Mouse (Mus musculus): ENCODE data around the gene Asxl1. TPM values are rescaled to one million over a fixed set of nuclear protein-coding genes. Genes with fewer than 3 reads are reported as not detected.

The Asxl1 gene
- polyA plus RNA-seq, 1 experiment, result 6.2 TPM

DNA sequence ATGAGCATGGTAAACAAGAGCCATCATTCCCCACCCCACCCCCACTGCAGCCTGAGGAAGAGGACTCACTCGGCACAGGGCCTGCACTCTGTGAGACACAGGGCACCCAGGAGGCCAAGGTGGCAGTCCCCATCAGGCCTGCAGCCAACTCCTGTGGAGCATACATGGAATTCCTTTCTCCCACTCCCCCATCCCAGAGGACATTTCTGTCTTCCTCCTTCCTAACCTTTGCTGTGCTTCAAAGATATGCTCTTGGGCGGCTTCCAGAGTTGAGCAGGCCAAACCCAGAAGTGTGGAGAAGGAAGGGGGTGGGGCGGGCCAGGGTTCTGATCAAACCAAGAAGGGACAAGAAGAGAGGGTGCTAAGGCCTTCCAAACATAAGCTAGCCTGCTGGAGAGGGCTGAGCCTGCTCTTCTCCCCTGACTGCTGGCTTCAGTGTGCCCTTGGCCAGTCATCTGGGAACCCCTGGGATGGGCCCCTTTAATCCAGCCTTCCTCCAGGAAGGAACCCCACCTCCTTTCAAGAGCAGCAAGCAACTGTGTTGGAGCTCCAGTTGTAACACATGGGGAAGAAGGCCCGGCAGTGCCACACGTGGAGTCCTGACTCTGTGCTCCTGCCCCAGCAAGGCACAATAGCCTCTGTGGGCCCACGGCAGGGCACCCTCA lies 91.1 kb downstream of the Asxl1 start:
- no peak overlapping the region for H3K4me3 ChIP-seq (ENCODE audit: insufficient read depth, low read depth, low read length)
- 0 out of 2 replicates have a peak overlapping the region, but pooled peaks have one; percentile 5 for H3K27ac ChIP-seq (replicated peaks; ENCODE audit: low read depth, low read length)
- peaks cover 47% of the 10 kb centered on the region for H3K4me1 ChIP-seq (ENCODE audit: control insufficient read depth, insufficient read depth, insufficient read length, low read length)

DNA sequence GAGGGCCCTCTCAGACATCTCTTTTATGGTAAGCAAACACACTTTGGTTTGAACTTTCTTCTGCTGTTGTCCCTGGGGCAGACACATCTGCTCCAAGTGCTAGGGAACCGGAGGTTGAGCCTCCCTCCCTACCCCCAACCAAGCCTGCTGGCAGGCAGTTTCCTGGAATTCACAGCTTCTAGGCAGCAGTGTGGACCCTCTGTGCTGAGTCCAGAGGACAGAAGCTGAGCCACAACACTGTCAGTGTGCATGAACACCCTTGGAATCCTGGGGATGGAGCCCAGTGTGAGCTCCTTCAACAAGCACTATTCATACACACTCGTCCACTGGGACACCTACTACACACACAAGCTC lies 91.7 kb downstream of the Asxl1 start:
- Histone ChIP-seq H3K4me1 (ENCODE audit: control insufficient read depth, insufficient read depth, insufficient read length, low read length) (peaks cover 43% of the 10 kb centered on the region), H3K4me3 (ENCODE audit: insufficient read depth, low read depth, low read length) (no peak overlapping the region), H3K27ac (replicated peaks; ENCODE audit: low read depth, low read length) (0 out of 2 replicates have a peak overlapping the region, but pooled peaks have one; percentile 28)

GRCm38 (mm10) chr2:153440755-153441154 lies 95.1 kb downstream of the Asxl1 start:
- H3K4me1 ChIP-seq (ENCODE audit: control insufficient read depth, insufficient read depth, insufficient read length, low read length), result peaks cover 33% of the 10 kb centered on the region
- no peak overlapping the region for H3K4me3 ChIP-seq (ENCODE audit: insufficient read depth, low read depth, low read length)
- no peak overlapping the region for H3K27ac ChIP-seq (replicated peaks; ENCODE audit: low read depth, low read length)

DNA sequence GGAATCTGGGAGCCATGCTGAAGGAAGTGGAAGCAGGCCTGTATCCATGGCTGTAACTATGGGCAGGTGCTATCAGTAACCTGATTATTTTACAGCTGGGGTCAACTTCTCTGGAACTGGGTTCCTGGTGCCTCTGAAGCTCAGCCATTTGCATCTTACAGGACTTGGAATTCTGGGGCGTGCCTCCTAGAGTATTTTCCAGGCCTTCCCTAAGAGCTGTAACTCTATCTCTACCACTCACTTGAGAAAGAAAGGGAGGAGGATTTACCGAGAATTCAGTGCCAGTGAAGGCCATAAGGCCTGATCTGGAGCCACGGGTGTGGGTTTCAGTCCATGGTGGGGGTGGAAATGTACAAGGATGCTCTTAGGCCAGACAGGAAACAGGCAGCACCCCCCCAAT lies 95.6 kb downstream of the Asxl1 start:
- Histone ChIP-seq H3K4me3 (ENCODE audit: insufficient read depth, low read depth, low read length) (no peak overlapping the region), H3K27ac (replicated peaks; ENCODE audit: low read depth, low read length) (no peak overlapping the region), H3K4me1 (ENCODE audit: control insufficient read depth, insufficient read depth, insufficient read length, low read length) (peaks cover 29% of the 10 kb centered on the region)

- Histone ChIP-seq H3K27ac (replicated peaks; ENCODE audit: low read depth, low read length) (no peak overlapping the region; the same call in 1 of the 2 replicates), H3K4me3 (ENCODE audit: insufficient read depth, low read depth, low read length) (peak overlapping the region; percentile 24), H3K4me1 (ENCODE audit: control insufficient read depth, insufficient read depth, insufficient read length, low read length) (peaks cover 17% of the 10 kb centered on the region; the same call in 1 of the 2 replicates)
Measured at GRCm38 (mm10) chr2:153442720-153443119, 97.1 kb downstream of the Asxl1 start.

DNA sequence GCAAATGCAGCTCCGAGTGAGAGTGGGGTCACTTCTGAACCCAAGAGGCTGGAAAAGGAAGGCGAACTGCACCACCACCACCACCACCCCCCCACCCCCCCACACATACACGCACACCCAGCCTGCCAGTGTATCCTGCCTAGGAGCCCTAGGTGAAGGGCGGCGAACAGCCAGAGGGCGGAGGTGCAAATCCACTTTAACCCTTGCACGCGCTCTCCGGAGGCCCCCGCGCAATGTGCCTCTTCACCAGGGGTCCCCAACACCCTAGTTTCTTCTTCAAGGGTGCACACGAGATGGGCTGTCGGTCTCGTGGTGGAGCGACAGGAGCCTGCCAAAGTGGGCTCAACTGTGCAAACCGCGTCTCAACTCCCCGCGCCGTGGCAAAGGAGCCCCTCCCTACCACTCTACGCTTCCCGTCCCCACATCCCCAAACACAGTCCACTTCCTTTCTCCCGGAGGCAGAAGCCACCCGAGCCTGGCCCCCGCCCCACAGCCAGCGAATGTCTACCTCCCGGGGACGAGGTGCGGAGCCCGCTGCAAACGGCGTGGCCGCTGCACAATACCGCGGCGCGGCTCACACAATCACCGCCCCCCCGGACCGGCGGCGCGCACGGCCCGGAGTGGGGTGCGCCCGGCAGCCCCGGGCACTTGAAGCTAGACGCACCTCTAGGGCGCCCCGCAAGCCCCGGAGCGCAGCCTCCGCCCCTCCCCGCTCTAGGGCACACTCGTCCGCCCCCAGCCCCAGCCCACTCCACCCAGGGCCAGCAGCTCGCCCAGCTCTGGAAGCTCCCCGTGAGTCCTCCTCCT lies 98.0 kb downstream of the Asxl1 start:
- Histone ChIP-seq H3K4me1 (ENCODE audit: control insufficient read depth, insufficient read depth, insufficient read length, low read length) (peaks cover 13% of the 10 kb centered on the region; the same call in 1 of the 2 replicates), H3K4me3 (ENCODE audit: insufficient read depth, low read depth, low read length) (peak overlapping the region; percentile 93), H3K27ac (replicated peaks; ENCODE audit: low read depth, low read length) (peak overlapping the region; percentile 28; the same call in 1 of the 2 replicates)

DNA sequence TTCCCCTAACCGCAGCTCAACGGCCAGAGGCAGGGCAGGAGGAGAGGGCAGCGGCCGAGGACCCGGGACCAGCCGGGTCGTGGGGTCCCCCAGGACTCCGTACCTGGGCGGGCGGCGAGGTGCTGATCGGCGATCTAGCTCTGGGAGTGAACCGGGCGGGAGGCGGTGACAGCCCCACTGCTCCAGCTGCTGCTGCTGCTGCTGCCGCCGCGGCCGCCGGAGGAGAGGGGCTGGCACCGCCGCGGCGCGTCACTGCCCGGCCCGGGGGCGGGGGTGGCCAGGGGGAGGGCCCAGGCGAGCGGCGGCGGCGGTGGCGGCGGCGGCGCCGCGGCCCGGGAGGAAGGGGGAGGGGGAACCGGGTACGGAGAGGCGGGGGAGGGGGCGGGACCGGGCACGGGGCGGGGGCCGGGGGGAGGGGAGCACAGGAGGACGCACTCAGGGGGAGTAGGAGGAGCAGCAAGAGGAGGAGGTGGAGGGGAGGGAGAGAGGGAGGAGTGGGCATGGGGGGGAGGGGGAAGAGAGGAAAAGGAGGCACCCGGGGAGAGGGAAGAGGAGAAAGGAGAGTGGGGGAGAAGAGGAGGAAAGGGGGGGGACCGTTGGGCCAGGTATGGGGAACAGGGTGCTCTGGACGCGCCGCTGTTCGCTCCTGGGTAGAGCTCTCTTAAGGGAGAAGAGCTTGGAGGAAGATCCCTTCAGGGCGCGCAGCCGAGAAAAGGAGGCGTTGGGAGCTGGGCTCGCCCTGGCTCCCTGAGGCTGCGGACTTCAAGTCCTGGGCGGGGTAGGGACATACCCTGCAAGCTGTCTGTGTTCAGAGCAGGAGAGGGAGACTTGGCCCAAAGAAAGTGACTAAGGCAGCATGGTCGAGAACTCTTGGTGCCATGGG lies 98.9 kb downstream of the Asxl1 start:
- Histone ChIP-seq H3K27ac (replicated peaks; ENCODE audit: low read depth, low read length) (peak overlapping the region; percentile 3), H3K4me3 (ENCODE audit: insufficient read depth, low read depth, low read length) (peak overlapping the region; percentile 93), H3K4me1 (ENCODE audit: control insufficient read depth, insufficient read depth, insufficient read length, low read length) (peaks cover 10% of the 10 kb centered on the region; the same call in 1 of the 2 replicates)

DNA sequence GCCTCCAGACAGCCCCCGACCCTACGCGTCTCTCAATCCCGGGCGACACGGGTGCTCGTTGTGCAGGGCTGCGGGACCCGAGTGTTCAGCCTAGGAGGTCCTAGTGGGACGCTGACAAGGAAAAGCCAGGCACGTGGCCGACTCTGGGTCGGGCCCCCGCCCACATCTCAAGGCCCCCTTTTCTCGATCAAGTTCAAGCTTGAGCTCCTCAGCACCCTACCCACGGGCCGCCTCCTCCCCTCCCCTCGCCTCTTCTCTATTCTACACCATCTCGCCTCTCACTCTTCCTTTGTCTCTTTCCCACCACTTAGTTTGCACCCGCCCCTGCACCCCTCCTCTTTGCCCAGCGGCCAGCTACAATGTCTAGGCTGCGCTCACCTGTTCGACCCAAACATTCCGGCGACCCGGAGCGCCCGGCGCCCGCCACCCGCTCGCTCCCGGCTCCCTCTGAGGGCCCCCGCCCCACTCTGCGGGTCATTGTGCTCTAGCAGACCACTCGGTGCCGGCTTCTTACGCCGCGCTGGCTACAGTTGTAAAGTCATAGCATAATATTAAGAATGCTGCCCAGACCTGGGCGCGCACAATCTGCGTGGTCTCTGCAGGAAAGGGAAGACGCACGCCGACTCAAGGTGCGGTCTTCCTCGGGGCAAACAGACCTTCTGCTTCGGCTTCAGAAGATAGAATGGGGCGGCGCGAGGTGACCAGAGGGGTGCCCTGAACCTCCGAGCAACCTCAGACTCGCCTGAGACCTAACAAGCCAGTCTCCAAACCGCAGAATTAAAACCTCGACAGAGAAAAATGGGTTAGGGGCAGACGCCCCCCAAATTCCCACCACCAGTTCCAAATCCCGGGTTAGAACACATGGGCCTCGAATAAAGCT lies 99.7 kb downstream of the Asxl1 start:
- H3K4me3 ChIP-seq (ENCODE audit: insufficient read depth, low read depth, low read length), result peak overlapping the region; percentile 61
- H3K4me1 ChIP-seq (ENCODE audit: control insufficient read depth, insufficient read depth, insufficient read length, low read length), result peaks cover 10% of the 10 kb centered on the region; the same call in 1 of the 2 replicates
- H3K27ac ChIP-seq (replicated peaks; ENCODE audit: low read depth, low read length), result peak overlapping the region; percentile 3; the same call in 1 of the 2 replicates

DNA sequence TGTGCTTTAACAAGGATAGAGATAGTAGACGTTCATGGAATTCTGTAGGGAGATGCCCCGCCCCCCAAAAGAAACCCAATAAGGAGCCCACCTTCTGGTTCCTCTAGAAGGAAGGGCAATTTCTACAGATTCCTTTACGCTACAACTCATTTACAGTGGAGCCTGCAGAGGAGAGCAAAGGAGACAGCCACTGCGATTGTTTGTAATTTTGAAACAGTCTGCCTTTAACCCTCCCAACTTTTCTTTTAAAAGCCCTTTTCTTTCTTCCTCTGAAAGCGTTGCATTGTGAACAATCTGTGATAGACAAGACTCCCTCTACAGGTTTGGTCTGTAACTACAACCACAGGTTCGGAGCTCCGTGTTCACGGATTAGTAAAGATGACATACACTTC lies 100.4 kb downstream of the Asxl1 start:
- H3K4me1 ChIP-seq (ENCODE audit: control insufficient read depth, insufficient read depth, insufficient read length, low read length), result peaks cover 10% of the 10 kb centered on the region; the same call in 1 of the 2 replicates
- H3K27ac ChIP-seq (replicated peaks; ENCODE audit: low read depth, low read length), result no peak overlapping the region
- peak overlapping the region; percentile 61 for H3K4me3 ChIP-seq (ENCODE audit: insufficient read depth, low read depth, low read length)

DNA sequence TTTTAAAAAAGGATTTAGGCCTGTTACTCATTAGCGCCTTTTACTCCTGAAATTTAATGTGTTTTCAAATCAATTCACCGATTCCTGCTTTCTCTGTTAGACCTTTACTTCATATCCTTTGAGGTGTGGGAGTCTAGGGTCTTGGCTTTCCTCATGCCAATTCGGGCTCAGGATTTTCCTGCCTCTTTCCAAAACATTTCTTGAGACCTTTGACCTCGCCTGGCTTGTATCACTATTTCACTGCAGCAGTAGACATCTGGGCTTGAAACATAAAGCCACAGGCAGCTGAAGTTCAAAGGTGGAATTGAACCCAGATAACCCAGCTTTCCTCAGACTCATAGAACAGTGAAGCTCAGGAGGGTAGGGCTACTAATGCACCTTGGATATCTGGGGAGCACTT lies 100.8 kb downstream of the Asxl1 start:
- Histone ChIP-seq H3K4me1 (ENCODE audit: control insufficient read depth, insufficient read depth, insufficient read length, low read length) (0 out of 2 replicates have a peak, but pooled peaks cover 6% of the 10 kb centered on the region), H3K27ac (replicated peaks; ENCODE audit: low read depth, low read length) (no peak overlapping the region), H3K4me3 (ENCODE audit: insufficient read depth, low read depth, low read length) (no peak overlapping the region)

- Histone ChIP-seq H3K4me3 (ENCODE audit: insufficient read depth, low read depth, low read length) (no peak overlapping the region), H3K4me1 (ENCODE audit: control insufficient read depth, insufficient read depth, insufficient read length, low read length) (0 out of 2 replicates have a peak, but pooled peaks cover 3% of the 10 kb centered on the region), H3K27ac (replicated peaks; ENCODE audit: low read depth, low read length) (no peak overlapping the region)
Measured at GRCm38 (mm10) chr2:153447719-153448118, 102.1 kb downstream of the Asxl1 start.

GRCm38 (mm10) chr2:153448519-153448918 lies 102.9 kb downstream of the Asxl1 start:
- Histone ChIP-seq H3K4me1 (ENCODE audit: control insufficient read depth, insufficient read depth, insufficient read length, low read length) (0 out of 2 replicates have a peak, but pooled peaks cover 2% of the 10 kb centered on the region), H3K27ac (replicated peaks; ENCODE audit: low read depth, low read length) (no peak overlapping the region), H3K4me3 (ENCODE audit: insufficient read depth, low read depth, low read length) (no peak overlapping the region)

All from brown adipose tissue, adult 24 weeks (tissue).